Mouse (Mus musculus) embryonic facial prominence, embryonic 15.5 days (tissue): ENCODE measurements around the gene Sec62. TPM values are rescaled to one million over a fixed set of nuclear protein-coding genes. Genes with fewer than 3 reads are reported as not detected.
"Not testable (repeated sequence)": the region's sequence is repeated elsewhere in the genome, so short reads cannot be mapped to it uniquely, and the experiment has no call there.

Source experiments
- ATAC-seq: fragments of 200-750 bp; cut with Nextera tagmentation; 2 replicates; pipeline ENCODE4 v1.8.0; 2017; ENCODE audit warnings: low read depth, moderate TSS enrichment; ENCODE audit not compliant: insufficient number of reproducible peaks, low FRiP score, low TSS enrichment
- H3K27ac ChIP-seq: fragments of 300-500 bp; sonication (generic); replicated peaks from 2 replicates; pipeline ENCODE4 v1.5.1; 2015; ENCODE audit warnings: mild to moderate bottlenecking, inconsistent platforms
- H3K27me3 ChIP-seq: fragments of 300-500 bp; sonication (generic); 2 replicates; pipeline ENCODE4 v1.6.1; 2015; ENCODE audit warnings: inconsistent platforms
- H3K36me3 ChIP-seq: fragments of 300-500 bp; sonication (generic); 2 replicates; pipeline ENCODE4 v1.6.1; 2015; ENCODE audit warnings: mild to moderate bottlenecking, inconsistent platforms
- H3K4me1 ChIP-seq: fragments of 300-500 bp; sonication (generic); 2 replicates; pipeline ENCODE4 v1.6.1; 2015; ENCODE audit warnings: inconsistent platforms
- H3K4me2 ChIP-seq: fragments of 300-500 bp; sonication (generic); replicated peaks from 2 replicates; pipeline ENCODE4 v1.6.1; 2015; ENCODE audit warnings: mild to moderate bottlenecking, inconsistent platforms
- H3K4me3 ChIP-seq: fragments of 300-500 bp; sonication (generic); replicated peaks from 2 replicates; pipeline ENCODE4 v1.5.1; 2015; ENCODE audit warnings: mild to moderate bottlenecking, inconsistent platforms
- H3K9ac ChIP-seq: fragments of 300-500 bp; sonication (generic); 2 replicates; pipeline ENCODE4 v1.6.1; 2015; ENCODE audit warnings: inconsistent platforms
- H3K9me3 ChIP-seq: fragments of 300-500 bp; sonication (generic); replicated peaks from 2 replicates; pipeline ENCODE4 v1.6.1; 2016; ENCODE audit warnings: inconsistent platforms
- WGBS: fragments of 180-500 bp; shearing (Covaris S2); methylation state at CpG from one replicate; pipeline ENCODE4 v1.1.7; 2015; 5-methylcytosine and 5-hydroxymethylcytosine counted together
- polyA plus RNA-seq: library from polyadenylated mRNA; unstranded; fragments of >200 nt; fragmentation: Nextera tagmentation; extraction: Ambion mirVana; gene quantifications from 2 replicates; pipeline ENCODE4 v1.2.1, GENCODE M21; 2015

The Sec62 gene
- polyA plus RNA-seq, 1 experiment from 2014 or later = 95.2 TPM

DNA sequence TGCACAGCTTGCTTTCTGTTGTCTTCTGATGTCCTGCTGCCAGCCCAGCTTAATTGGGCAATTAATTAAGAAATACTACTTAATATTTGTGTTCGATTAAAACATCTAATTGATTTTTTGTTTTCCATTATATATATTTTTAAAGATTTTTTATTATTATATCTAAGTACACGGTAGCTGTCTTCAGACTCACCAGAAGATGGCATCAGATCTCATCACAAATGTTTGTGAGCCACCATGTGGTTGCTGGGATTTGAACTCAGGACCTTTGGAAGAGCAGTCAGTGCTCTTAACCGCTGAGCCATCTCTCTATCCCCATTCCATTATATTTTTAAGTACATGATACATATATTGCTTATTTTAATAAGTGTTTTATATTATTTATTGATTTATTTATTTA, 40.6 kb downstream of the Sec62 start:
- H3K9ac ChIP-seq = no peak overlapping the region
- 87% methylated on average over 3 of the region's 3 CpGs for WGBS
- H3K27me3 ChIP-seq = no peaks in the 10 kb centered on the region
- no peak overlapping the region for H3K4me2 ChIP-seq
- ATAC-seq = no peak
- no peaks in the 10 kb centered on the region for H3K4me1 ChIP-seq
- no peak overlapping the region for H3K27ac ChIP-seq
- H3K4me3 ChIP-seq = no peak overlapping the region
- no peaks in the 10 kb centered on the region for H3K36me3 ChIP-seq
- H3K9me3 ChIP-seq = 0 out of 2 replicates have a peak, but pooled peaks cover 3% of the 10 kb centered on the region

DNA sequence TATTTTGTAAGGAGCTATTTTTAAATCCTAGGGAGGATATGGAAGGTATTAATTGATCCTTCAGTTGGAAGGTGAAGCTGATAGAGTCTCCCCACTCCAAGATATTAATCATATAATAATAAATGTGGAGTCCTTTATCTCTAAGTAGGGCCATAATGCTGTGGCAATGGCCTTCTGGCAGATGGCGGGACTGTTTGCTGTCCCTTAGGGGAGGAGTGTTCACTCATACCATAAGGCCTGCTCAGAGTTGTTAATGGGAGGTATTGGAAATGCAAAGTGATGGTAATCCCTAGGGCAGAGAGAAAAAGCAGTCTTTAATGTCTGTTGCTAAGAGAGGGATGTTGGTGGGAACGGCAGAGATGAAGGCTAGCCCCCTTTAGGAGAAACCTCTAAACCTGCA, 53.1 kb downstream of the Sec62 start:
- no peak overlapping the region for H3K4me3 ChIP-seq
- ATAC-seq = no peak
- 77% methylated on average over 2 of the region's 2 CpGs for WGBS

DNA sequence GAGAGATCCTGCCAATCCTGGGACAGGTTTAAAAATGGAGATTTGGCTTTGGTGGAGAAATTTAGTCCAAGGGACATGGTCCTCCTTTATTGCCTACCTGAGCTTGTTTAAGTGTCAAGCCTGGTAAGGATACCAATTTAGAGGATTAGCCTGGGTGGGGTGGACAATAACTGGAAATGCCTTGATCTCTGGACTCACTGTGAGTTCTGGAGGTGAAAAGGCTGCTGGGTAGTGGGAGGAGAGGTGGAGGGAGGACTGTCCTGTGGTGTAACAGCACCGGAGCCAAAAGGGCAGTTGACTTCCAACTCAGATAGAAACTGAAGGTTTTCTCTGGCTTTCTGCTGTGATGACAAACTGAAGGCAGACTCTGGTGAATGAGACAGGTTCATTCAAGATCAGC, 54.7 kb downstream of the Sec62 start:
- Histone ChIP-seq H3K27ac (no peak overlapping the region), H3K36me3 (no peaks in the 10 kb centered on the region), H3K9me3 (no peaks in the 10 kb centered on the region), H3K27me3 (no peaks in the 10 kb centered on the region), H3K4me3 (no peak overlapping the region), H3K4me1 (no peaks in the 10 kb centered on the region), H3K4me2 (no peak overlapping the region), H3K9ac (no peak overlapping the region)
- 64% methylated on average over 1 of the region's 1 CpGs for WGBS
- ATAC-seq = no peak

More for the DNA sequence above, 53.1 kb downstream of the Sec62 start:
- Histone ChIP-seq H3K4me2 (no peak overlapping the region), H3K9ac (no peak overlapping the region), H3K4me1 (no peaks in the 10 kb centered on the region), H3K9me3 (no peaks in the 10 kb centered on the region), H3K36me3 (no peaks in the 10 kb centered on the region), H3K27me3 (no peaks in the 10 kb centered on the region), H3K27ac (no peak overlapping the region)

DNA sequence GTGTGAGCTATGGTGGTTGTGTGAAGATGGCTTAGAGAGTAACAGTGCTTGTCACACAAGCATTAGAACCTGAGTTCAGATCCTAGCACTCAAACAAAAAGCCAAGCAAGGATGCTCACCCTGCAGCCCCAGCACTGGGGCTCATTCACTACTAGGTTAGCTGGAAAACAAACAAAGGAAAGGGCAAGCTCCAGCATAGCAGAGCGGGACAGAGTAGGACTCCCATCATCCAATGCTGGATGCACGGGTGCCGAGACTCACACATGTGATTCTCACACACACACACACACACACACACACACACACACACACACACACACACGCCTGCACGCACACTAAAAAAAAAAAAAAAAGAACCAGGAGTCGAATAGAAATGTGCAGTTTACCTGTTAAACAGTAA, 58.7 kb downstream of the Sec62 start:
- WGBS = 72% methylated on average over 5 of the region's 6 CpGs
- no peak for ATAC-seq
- H3K36me3 ChIP-seq = no peaks in the 10 kb centered on the region

DNA sequence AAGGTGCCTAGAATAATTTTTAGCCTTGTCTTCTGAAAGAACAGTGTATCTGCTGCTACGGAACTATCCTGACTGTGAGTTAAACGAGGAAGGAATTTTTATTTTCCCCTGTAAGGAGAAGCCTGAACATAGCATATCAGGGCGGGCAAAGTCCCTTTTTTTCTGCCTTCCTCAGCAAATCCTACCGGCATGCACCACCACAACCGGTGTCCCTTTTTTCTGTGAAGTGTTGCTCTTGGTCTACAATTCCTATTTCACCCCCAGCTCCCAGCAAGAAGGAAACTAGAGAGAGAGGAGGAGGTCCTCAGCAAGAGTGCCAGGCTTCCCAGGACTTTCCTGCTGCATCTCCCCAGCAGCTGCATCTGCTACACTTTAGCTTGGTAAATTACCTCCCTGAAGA, 60.9 kb downstream of the Sec62 start:
- Histone ChIP-seq H3K4me1 (peaks cover 12% of the 10 kb centered on the region; the same call in 1 of the 2 replicates), H3K27ac (no peak overlapping the region), H3K4me3 (no peak overlapping the region), H3K36me3 (no peaks in the 10 kb centered on the region), H3K4me2 (no peak overlapping the region), H3K27me3 (0 out of 2 replicates have a peak, but pooled peaks cover 3% of the 10 kb centered on the region), H3K9me3 (no peaks in the 10 kb centered on the region), H3K9ac (no peak overlapping the region)
- WGBS = 81% methylated on average over 5 of the region's 5 CpGs
- ATAC-seq = no peak

More for the DNA sequence above, 58.7 kb downstream of the Sec62 start:
- Histone ChIP-seq H3K4me2 (no peak overlapping the region), H3K9ac (no peak overlapping the region), H3K27ac (no peak overlapping the region), H3K27me3 (0 out of 2 replicates have a peak, but pooled peaks cover 3% of the 10 kb centered on the region), H3K4me3 (no peak overlapping the region), H3K9me3 (no peaks in the 10 kb centered on the region), H3K4me1 (peaks cover 11% of the 10 kb centered on the region; the same call in 1 of the 2 replicates)

DNA sequence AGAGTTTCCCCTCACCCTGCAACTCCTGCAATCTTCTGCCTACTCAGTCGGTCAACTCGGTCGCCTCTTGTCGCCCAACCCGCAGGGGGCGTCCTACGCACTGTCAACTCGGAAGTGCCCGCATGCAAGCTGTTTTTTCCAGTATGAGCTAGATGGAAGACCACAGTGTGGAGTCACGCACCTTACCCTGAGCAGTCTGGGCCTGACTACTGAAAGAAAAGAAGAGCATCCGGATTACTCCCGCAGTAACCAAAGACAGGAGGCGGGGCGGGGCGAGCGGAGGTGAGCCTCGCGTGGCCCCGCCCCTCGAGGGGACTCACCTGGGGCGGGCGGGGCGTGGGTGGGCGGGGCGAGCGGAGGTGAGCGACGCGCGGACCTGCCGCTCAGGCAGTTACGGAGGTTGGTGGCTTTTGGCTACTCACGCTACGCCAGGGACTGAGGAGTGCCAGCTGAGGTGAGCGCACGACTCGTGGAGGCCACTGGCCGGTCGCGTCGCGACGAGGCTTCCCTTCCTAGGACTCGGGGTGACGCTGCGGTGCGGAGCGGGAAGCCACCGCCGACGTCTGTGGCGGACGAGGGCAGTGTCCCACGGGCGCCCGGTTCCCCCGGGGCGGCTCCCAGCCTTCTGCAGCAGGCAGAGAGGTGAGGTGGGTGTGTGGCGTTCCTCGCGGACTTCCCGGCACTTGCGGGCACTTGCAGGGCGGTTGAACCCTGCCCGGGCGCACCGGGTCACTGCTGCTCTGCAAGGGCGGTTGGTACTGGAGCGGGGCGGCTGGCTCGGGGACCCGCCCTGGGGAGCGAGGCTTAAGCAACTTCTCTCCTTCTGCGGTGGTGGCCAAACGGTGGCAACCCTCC, 63.2 kb downstream of the Sec62 start, which contains the start of gene Gpr160:
Gpr160 (plus strand) TSS at position 347 of the 855 bp plus-strand sequence.
- under 1% methylated on average over 75 of the region's 75 CpGs for WGBS
- peak within 1 kb of the TSS; percentile 97 for H3K4me2 ChIP-seq
- peak within 1 kb of the TSS; percentile 29 for H3K9ac ChIP-seq
- 0 out of 2 replicates have a peak within 1 kb of the TSS, but pooled peaks have one; percentile 22 for H3K27ac ChIP-seq
- ATAC-seq = peak; percentile 75
- no peaks in the 10 kb centered on the region for H3K9me3 ChIP-seq
- H3K36me3 ChIP-seq = no peaks in the 10 kb centered on the region
- H3K4me3 ChIP-seq = peak within 1 kb of the TSS; percentile 53
- H3K4me1 ChIP-seq = peaks cover 12% of the 10 kb centered on the region; the same call in 1 of the 2 replicates
- 0 out of 2 replicates have a peak, but pooled peaks cover 3% of the 10 kb centered on the region for H3K27me3 ChIP-seq

DNA sequence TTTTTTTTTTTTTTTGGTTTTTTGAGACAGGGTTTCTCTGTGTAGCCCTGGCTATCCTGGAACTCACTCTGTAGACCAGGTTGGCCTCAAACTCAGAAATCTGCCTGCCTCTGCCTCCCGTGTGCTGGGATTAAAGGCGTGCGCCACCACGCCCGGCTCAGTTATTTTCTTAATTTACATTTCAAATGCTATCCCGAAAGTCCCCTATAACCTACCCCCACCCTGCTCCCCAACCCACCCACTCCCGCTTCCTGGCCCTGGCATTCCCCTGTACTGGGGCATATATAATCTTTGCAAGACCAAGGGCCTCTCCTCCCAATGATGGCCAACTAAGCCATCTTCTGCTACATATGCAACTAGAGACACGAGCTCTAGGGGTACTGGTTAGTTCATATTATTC, 66.9 kb downstream of the Sec62 start:
- not testable (repeated sequence) for H3K9me3 ChIP-seq, H3K9ac ChIP-seq, H3K36me3 ChIP-seq, ATAC-seq, H3K27ac ChIP-seq, H3K27me3 ChIP-seq, H3K4me3 ChIP-seq, H3K4me2 ChIP-seq
- peaks cover 12% of the 10 kb centered on the region; the same call in 1 of the 2 replicates for H3K4me1 ChIP-seq
- 94% methylated on average over 8 of the region's 8 CpGs for WGBS

DNA sequence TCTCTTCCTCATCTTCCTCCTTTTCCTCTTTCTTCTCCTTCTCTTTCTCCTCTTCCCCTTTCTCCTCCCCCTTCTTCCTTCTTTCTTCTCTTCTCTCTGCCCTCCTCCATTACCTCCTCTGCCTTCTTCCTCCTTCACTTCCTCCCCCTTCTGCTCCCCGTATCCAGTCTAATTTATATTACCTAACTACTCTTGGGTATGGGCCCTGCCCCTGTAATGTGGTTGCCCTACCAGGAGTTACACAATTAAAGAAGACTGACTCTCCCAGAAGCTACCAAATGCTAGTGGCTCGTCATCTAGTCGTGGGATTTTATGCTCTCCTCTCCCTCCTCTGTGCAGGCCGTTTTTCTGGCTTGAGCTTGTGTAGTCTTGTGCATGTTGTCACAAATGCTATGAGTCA, 68.0 kb downstream of the Sec62 start:
- peaks cover 8% of the 10 kb centered on the region; the same call in 1 of the 2 replicates for H3K4me1 ChIP-seq
- no peak overlapping the region for H3K4me3 ChIP-seq
- H3K9ac ChIP-seq = no peak overlapping the region
- no peaks in the 10 kb centered on the region for H3K36me3 ChIP-seq
- no peak for ATAC-seq
- no peaks in the 10 kb centered on the region for H3K9me3 ChIP-seq
- 67% methylated on average over 4 of the region's 4 CpGs for WGBS
- no peaks in the 10 kb centered on the region for H3K27me3 ChIP-seq
- no peak overlapping the region for H3K27ac ChIP-seq
- no peak overlapping the region for H3K4me2 ChIP-seq

DNA sequence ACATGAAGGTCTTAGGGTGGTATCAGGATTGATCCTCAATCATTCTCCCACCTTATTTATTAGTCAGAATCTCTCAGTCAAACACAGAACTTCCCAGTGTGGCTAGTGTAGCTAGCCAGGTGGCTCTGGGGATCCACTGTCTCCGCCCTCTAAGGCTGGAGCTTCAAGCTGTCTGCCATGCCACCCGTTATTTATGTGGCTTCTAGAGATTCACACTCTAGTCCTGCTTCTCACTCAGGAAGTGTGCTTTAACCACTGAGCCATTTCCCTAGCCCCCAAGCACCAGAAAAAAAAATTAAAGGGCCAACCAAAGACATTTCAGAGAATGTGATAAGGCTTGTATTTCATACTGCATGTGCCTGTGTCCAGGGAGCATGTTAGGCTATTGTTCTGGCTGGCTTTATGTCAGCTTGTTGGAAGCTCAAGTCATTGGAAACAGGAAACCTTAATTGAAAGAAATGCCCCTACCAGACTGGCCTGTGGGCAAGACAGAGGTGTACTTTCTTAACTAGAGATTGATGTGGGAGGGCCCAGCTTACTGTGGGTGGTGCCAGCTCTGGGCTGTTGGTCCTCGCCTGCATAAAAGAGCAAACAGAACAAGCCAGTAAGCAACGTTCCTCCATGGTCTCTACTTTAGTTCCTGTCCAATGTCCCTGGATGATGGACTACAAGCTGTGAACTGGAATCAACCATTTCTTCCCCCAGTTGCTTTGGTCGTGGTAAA, 71.2 kb downstream of the Sec62 start:
- Histone ChIP-seq H3K4me2 (no peak overlapping the region), H3K36me3 (no peaks in the 10 kb centered on the region), H3K27ac (no peak overlapping the region), H3K4me3 (no peak overlapping the region), H3K9me3 (no peaks in the 10 kb centered on the region), H3K27me3 (no peaks in the 10 kb centered on the region), H3K9ac (no peak overlapping the region), H3K4me1 (no peaks in the 10 kb centered on the region)
- ATAC-seq = peak; percentile 29; the same call in 1 of the 2 replicates
- WGBS = 68% methylated on average over 5 of the region's 5 CpGs

DNA sequence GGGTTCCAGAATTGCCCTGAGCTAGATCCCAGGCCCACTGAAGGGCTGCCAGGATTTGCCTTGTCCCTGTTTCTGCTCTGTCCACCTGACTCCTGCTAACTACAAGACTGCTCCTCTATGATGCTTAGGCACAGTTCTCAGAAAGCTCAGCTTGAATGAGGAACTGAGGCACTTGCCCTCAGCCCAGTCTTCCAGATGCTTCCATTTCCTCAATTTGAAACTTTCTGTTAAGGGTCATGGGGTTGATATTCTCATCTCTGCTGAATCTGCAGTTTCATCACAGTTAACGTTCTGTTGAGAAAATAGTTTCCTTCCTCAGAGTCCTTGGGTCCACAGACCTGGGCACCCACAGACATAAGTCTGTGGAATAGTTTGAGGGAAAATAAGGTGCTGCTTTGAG, 72.0 kb downstream of the Sec62 start:
- Histone ChIP-seq H3K27me3 (no peaks in the 10 kb centered on the region), H3K9ac (no peak overlapping the region), H3K4me1 (no peaks in the 10 kb centered on the region), H3K9me3 (no peaks in the 10 kb centered on the region), H3K36me3 (no peaks in the 10 kb centered on the region), H3K4me2 (no peak overlapping the region), H3K27ac (no peak overlapping the region), H3K4me3 (no peak overlapping the region)
- WGBS = 71% methylated on average over 1 of the region's 1 CpGs
- ATAC-seq = no peak

DNA sequence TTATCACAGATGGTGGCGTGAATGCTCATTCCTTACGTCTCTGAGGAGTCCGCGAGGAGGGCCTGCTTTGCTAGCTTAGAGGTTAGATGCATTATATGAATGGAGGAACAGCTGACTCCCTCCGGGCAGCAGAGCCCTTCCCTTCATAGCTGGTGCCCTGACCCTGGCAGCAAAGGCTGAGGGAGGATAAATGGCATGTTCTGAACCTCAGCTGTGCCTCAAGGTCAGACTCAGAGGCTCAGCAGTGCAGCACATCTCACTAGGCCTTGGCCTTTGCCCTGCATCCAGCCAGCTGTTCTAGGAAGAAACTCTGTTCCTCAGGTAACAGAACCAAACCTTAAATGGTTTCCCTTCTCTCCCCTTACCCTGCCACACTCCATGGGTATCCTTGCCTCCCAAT, 75.5 kb downstream of the Sec62 start:
- 81% methylated on average over 5 of the region's 5 CpGs for WGBS

More for the DNA sequence above, 75.5 kb downstream of the Sec62 start:
- H3K4me2 ChIP-seq = no peak overlapping the region
- H3K9ac ChIP-seq = no peak overlapping the region
- no peak overlapping the region for H3K27ac ChIP-seq
- no peaks in the 10 kb centered on the region for H3K9me3 ChIP-seq
- H3K36me3 ChIP-seq = no peaks in the 10 kb centered on the region
- H3K4me1 ChIP-seq = no peaks in the 10 kb centered on the region
- H3K27me3 ChIP-seq = no peaks in the 10 kb centered on the region
- no peak for ATAC-seq
- H3K4me3 ChIP-seq = no peak overlapping the region
